19 mouse cellular contexts compared by ENCODE assay signal in genomic region chr2:72825251-72825650, GRCm38 (mm10).
DNase-seq lines count a peak whose midpoint lies in the region; ATAC-seq and TF ChIP-seq lines count a peak whose summit lies in the region.
"Had no signal": no experiment of that assay in that cellular context is flagged by ENCODE, and none has a peak within 500 bp of the region (broad histone marks: within the 10 kb centered on the region; RNA-seq: fewer than 3 reads in every experiment).

No protein-coding gene starts in this region.

- no peak for TF ChIP-seq CTCF in kidney, postnatal 0 days (IDR thresholded peaks at IDR 0.05; ENCODE audit: low read depth)
- no peak for TF ChIP-seq CTCF in lung, postnatal 0 days (IDR thresholded peaks at IDR 0.05)

- no peak for ATAC-seq in forebrain, embryonic 11.5 days (replicated peaks; ENCODE audit: low FRiP score)
- ATAC-seq in kidney, postnatal 0 days (replicated peaks; ENCODE audit: low FRiP score, low read depth): no peak
- ATAC-seq in lung, postnatal 0 days: no peak
- ATAC-seq: forebrain, embryonic 16.5 days; Patski had no signal

- no peaks in the 10 kb centered on the region for H3K36me3 ChIP-seq in forebrain, embryonic 10.5 days (replicated peaks)
- no peaks in the 10 kb centered on the region for H3K36me3 ChIP-seq in forebrain, embryonic 11.5 days (ENCODE audit: control insufficient read depth, insufficient read depth, low read length)
- H3K36me3 ChIP-seq in kidney, postnatal 0 days (ENCODE audit: insufficient read depth, low read length): no peaks in the 10 kb centered on the region
- H3K36me3 ChIP-seq in lung, postnatal 0 days (ENCODE audit: insufficient read depth, low read length): no peaks in the 10 kb centered on the region
- H3K36me3 ChIP-seq: midbrain, embryonic 10.5 days; stomach, embryonic 15.5 days had no signal

- peak; percentile 2 for DNase-seq in forebrain, embryonic 10.5 days (ENCODE audit: extremely low spot score, low spot score)
- no peak for DNase-seq in forebrain, embryonic 11.5 days (ENCODE audit: low spot score)
- peak; percentile 6 for DNase-seq in kidney, postnatal 0 days (ENCODE audit: low spot score)
- DNase-seq in kidney, adult 18-20 months: no peak
- peak; percentile 6 for DNase-seq in lung, postnatal 14 days
- DNase-seq in lung, postnatal 0 days (ENCODE audit: low spot score): no peak
- DNase-seq in adrenal gland, postnatal 10 days: peak; percentile 81
- no peak for DNase-seq in urinary bladder, postnatal 14 days (ENCODE audit: low spot score)
- DNase-seq: cerebellum, adult 9-11 months; gastrocnemius, postnatal 36 days; kidney, adult 11 months; kidney, postnatal 36 days; right cerebral cortex, postnatal 25 days had no signal

- no peaks in the 10 kb centered on the region for H3K9me3 ChIP-seq in forebrain, embryonic 10.5 days
- H3K9me3 ChIP-seq in forebrain, embryonic 11.5 days (ENCODE audit: control insufficient read depth, low read length): no peaks in the 10 kb centered on the region
- H3K9me3 ChIP-seq in kidney, postnatal 0 days (replicated peaks; ENCODE audit: low read length): no peaks in the 10 kb centered on the region
- no peaks in the 10 kb centered on the region for H3K9me3 ChIP-seq in lung, postnatal 0 days (ENCODE audit: low read length)
- H3K9me3 ChIP-seq: midbrain, embryonic 10.5 days; stomach, embryonic 15.5 days had no signal

- H3K4me1 ChIP-seq in forebrain, embryonic 10.5 days: peaks cover 15% of the 10 kb centered on the region
- no peaks in the 10 kb centered on the region for H3K4me1 ChIP-seq in forebrain, embryonic 11.5 days (replicated peaks; ENCODE audit: control insufficient read depth, insufficient read depth, low read length)
- H3K4me1 ChIP-seq in kidney, postnatal 0 days (replicated peaks; ENCODE audit: insufficient read depth, low read length): no peaks in the 10 kb centered on the region
- no peaks in the 10 kb centered on the region for H3K4me1 ChIP-seq in lung, postnatal 0 days (ENCODE audit: insufficient read depth, low read depth, low read length)
- H3K4me1 ChIP-seq: stomach, embryonic 15.5 days had no signal

- no peaks in the 10 kb centered on the region for H3K27me3 ChIP-seq in forebrain, embryonic 10.5 days (ENCODE audit: poor library complexity, severe bottlenecking)
- no peaks in the 10 kb centered on the region for H3K27me3 ChIP-seq in forebrain, embryonic 11.5 days (ENCODE audit: control insufficient read depth, insufficient read depth, low read length)
- H3K27me3 ChIP-seq in kidney, postnatal 0 days (ENCODE audit: insufficient read depth, low read length): no peaks in the 10 kb centered on the region
- H3K27me3 ChIP-seq in lung, postnatal 0 days (replicated peaks; ENCODE audit: insufficient read depth, low read length): no peaks in the 10 kb centered on the region
- H3K27me3 ChIP-seq: Patski; stomach, embryonic 15.5 days had no signal

- 88% methylated on average over 4 of the region's 4 CpGs for WGBS in forebrain, embryonic 10.5 days
- 89% methylated on average over 4 of the region's 4 CpGs for whole genome bisulfite sequencing in forebrain, embryonic 11.5 days
- WGBS in kidney, postnatal 0 days: 68% methylated on average over 4 of the region's 4 CpGs
- WGBS in lung, postnatal 0 days: 63% methylated on average over 4 of the region's 4 CpGs

- H3K9ac ChIP-seq in forebrain, embryonic 11.5 days (ENCODE audit: low read length): no peak overlapping the region
- no peak overlapping the region for H3K9ac ChIP-seq in kidney, postnatal 0 days (ENCODE audit: low read depth, low read length)
- H3K9ac ChIP-seq in lung, postnatal 0 days (replicated peaks; ENCODE audit: low read depth): no peak overlapping the region
- H3K9ac ChIP-seq: stomach, embryonic 15.5 days had no signal

- H3K27ac ChIP-seq in forebrain, embryonic 10.5 days: no peak overlapping the region
- H3K27ac ChIP-seq in forebrain, embryonic 11.5 days (ENCODE audit: low read depth, low read length): no peak overlapping the region
- H3K27ac ChIP-seq in kidney, postnatal 0 days: no peak overlapping the region
- no peak overlapping the region for H3K27ac ChIP-seq in lung, postnatal 0 days (ENCODE audit: low read length)
- H3K27ac ChIP-seq: macrophage; midbrain, embryonic 10.5 days; stomach, embryonic 15.5 days had no signal

- H3K4me2 ChIP-seq in forebrain, embryonic 11.5 days (ENCODE audit: low read depth, low read length, severe bottlenecking): no peak overlapping the region
- H3K4me2 ChIP-seq in kidney, postnatal 0 days (ENCODE audit: low read length): no peak overlapping the region
- no peak overlapping the region for H3K4me2 ChIP-seq in lung, postnatal 0 days (replicated peaks; ENCODE audit: low read depth, low read length)
- H3K4me2 ChIP-seq: heart, embryonic 11.5 days; stomach, embryonic 15.5 days had no signal

- TF ChIP-seq EP300 in lung, postnatal 0 days (IDR thresholded peaks at IDR 0.05): no peak

- no peak overlapping the region for H3K4me3 ChIP-seq in forebrain, embryonic 10.5 days
- no peak overlapping the region for H3K4me3 ChIP-seq in forebrain, embryonic 11.5 days (ENCODE audit: low read depth, low read length)
- H3K4me3 ChIP-seq in kidney, postnatal 0 days (replicated peaks; ENCODE audit: low read depth, low read length): no peak overlapping the region
- H3K4me3 ChIP-seq in lung, postnatal 0 days (ENCODE audit: low read depth, low read length): no peak overlapping the region
- H3K4me3 ChIP-seq: midbrain, embryonic 10.5 days; stomach, embryonic 15.5 days had no signal

Comparison
In these comparisons a context has a peak if more than half of its experiments do, and no peak if none do; other contexts are left out.
1. DNase-seq: peak in forebrain, embryonic 10.5 days (single experiment), kidney, postnatal 0 days (single experiment), lung, postnatal 14 days (single experiment) and adrenal gland, postnatal 10 days (single experiment); none in forebrain, embryonic 11.5 days (single experiment), kidney, adult 18-20 months (single experiment), lung, postnatal 0 days (single experiment) and urinary bladder, postnatal 14 days (single experiment).